Mouse (Mus musculus) gastrocnemius, adult 18-20 months (tissue): ENCODE results near the gene Sh3rf1. TPM values are rescaled to one million over a fixed set of nuclear protein-coding genes. Genes with fewer than 3 reads are reported as not detected.

Experiments
- DNase-seq: peaks from one replicate; pipeline ENCODE4 v3.0.0; 2021; ENCODE audit warnings: low spot score
- total RNA-seq, 2 experiments: library from RNA; stranded (reverse); gene quantifications; 2 replicates each; pipeline ENCODE4 v1.2.3; 2021

The Sh3rf1 gene
- total RNA-seq, 2 experiments from 2014 or later, result 1.0 to 2.8 TPM

DNA sequence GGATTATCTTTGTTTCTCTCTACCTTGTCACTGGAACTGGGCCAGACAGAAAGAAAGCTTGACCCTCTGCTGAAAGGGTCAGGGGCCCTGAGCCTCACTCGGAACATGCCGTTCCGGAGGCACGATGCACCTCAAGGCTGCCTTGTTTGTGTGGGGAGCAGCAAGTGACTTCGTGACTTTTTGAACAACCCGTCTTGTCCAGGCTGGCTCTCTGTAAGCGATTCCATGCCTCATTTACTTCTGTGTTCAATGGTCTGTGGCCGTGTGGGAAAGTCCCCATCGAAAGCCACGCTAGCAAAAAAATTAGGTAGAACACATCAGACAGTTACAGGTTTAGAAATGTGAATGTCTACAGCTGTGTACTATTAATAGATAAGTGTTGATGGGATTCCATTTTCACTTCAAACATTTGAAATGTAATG is 136.2 kb downstream of the Sh3rf1 start:
- no peak for DNase-seq

DNA sequence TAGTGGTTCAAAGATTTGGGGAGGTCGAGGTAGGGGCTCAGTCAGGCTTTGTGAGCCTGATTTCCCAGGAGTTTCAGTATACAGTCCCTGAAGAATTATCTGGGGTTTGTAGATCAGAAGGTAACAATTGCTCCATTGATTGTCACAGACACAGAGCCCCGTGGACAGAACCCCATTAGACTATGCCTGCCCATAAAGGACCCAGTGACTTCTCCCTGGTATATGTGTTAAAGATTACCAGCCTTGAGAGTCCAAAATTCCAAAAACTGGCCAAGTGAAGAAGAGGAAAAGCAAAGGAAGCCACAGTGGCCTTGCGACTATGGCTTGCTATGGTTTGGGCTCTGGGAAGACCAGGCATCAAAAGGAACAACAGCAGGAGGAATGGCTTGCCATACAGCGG is 136.7 kb downstream of the Sh3rf1 start:
- no peak for DNase-seq

DNA sequence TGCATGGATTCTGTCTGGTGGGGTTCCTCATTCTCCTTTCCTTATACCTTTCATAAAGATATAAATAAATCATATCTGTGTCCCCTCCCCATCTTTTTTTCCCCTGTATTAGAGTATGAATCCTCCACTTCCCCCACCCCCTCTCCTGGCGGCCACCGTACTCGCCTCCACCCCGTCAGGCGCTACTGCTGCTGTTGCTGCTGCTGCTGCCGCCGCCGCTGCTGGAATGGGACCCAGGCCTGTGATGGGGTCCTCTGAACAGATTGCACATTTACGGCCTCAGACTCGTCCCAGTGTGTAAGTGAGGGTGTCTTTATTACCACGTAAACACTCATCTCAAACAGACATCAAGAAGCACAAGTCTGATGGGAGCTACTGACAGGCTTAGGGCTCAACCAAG is 137.8 kb downstream of the Sh3rf1 start:
- no peak for DNase-seq

DNA sequence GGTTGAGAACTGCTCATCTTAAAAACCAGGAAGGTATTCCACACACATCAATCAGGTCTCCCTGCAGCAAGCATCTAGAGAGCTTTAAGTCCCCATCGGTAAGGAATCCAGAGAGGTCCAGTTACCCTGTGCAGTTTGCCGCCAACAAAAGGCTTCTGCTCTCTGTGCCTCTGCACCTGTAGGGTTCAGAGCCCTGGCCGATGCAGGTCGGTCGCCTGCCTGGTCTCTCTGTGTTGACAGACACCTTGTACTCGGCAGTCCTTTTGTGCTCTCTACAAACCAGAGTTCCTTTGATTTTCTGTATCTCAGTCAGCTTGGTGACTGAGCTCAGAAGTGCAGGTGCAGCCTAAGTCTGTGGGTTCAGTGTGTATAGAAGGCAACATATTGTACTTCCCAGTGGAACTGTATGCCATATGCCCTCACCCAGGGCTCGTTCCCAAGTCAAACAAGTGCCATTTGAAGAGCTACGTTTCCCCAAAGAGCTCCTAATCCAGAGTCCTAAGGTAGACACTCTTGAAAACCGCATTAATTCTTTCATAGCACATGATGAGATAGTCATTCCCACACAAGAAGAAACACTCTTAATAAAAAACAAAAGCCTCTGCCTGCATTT is 138.7 kb downstream of the Sh3rf1 start:
- no peak for DNase-seq

DNA sequence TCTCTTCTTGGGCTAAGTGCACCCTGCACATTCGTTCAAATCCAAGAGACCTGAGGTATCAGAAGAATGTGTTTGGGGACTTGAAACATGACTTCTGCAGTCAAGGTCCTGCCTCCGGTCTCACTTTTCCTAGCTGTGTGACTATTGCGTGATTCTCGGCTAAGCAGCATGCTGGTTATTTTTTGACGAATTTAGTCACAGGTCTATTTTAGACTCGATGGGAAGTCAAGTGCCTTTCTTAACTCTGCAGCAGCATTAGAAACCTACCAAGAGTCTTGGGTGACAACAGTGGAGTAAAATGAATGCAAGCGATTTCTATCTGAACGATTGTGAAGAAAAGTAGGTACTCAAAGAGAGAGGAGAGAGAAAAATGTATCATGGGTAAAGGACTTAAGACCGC is 149.6 kb downstream of the Sh3rf1 start:
- DNase-seq, result no peak

DNA sequence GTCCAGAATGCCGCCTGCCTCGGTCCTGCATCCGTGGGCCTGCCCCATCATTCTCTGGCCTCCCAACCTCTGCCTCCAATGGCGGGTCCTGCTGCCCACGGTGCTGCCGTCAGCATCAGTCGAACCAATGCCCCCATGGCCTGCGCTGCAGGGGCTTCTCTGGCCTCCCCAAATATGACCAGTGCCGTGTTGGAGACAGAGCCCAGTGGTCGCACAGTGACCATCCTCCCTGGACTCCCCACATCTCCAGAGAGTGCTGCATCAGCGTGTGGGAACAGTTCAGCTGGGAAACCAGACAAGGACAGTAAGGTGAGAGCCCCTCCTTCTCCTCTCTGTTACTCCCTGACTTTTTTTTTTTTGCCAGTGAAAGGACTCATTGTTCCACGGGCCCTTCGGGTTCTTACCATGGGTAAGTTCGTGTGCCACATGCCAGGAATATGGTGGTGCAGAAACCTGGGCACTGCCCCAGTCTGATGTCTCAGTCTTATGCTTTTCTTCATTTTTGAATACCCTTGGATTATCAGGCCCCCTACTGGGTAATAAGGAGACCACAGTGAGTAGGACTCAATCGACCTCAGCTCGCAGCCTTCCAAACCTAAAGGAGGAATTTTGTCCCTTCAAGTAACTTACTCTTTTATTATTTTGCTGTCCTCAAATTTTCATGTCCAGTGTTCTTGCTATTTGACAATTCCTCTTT is 150.5 kb downstream of the Sh3rf1 start:
- no peak for DNase-seq

DNA sequence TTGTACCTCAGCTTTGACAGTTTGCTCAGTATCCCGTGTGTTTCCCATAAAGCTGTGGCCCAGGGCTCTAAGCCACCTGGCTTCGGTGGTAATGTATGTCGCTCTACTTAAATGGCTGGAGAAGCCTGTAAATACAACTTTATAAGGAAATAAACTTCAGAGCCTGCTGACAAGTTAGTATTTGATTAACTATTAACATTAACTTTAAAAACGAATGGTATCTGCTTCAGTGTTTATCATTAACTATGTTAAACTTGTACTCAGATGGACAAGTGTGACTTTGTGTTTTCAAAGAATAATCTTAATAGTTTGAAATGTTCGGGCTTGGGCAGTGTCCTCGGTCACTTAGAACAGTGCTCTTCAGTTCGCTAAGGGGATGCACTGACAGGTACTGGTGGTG is 151.5 kb downstream of the Sh3rf1 start:
- DNase-seq, result no peak

DNA sequence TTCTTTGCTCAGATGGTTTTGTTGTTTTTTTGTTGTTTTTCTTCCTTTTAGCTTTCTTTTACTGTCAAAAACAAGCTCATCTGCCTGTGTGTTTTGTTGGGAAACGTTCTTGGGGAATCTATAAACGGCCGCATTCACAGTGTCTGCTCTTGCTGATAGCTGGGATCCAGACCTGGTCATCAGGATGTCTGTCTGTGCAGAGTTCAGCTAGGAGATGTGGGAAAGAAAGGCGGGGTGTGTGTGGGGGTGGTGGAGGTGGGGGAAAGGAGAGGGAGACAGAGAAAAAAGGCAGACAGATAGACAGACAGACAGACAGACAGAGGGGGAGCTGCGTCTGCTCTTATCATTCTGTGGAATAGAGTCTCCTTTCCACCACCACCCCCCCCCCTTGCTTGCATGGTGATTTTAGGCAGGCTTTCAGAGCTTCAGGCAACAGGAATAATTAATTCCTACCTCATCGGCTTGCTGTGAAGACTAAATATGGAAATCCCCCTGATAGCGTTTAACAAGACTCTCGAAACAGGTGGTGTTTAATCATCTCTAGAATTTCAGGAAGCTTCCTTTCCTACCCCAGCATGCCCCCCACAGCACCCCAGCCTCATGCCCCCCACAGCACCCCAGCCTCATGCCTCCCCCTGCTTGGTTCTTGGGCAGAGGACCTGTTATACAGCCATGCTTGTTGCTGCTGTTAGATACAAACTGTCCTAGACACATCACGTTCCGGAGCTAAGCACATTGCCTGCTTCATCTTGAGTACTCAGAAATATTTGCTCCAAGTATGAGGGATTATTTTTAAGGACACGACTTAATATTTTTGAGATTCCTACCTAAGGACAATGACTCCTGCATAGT is 155.4 kb downstream of the Sh3rf1 start:
- no peak for DNase-seq

DNA sequence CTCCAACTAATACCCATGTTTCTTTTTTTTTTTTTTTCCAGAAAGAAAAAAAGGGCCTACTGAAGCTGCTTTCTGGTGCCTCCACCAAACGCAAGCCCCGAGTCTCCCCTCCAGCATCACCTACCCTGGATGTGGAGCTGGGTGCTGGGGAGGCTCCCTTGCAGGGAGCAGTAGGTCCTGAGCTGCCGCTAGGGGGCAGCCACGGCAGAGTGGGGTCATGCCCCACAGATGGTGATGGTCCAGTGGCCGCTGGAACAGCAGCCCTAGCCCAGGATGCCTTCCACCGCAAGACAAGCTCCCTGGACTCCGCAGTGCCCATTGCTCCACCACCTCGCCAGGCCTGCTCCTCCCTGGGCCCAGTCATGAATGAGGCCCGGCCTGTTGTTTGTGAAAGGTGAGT is 160.9 kb downstream of the Sh3rf1 start:
- DNase-seq, result no peak

DNA sequence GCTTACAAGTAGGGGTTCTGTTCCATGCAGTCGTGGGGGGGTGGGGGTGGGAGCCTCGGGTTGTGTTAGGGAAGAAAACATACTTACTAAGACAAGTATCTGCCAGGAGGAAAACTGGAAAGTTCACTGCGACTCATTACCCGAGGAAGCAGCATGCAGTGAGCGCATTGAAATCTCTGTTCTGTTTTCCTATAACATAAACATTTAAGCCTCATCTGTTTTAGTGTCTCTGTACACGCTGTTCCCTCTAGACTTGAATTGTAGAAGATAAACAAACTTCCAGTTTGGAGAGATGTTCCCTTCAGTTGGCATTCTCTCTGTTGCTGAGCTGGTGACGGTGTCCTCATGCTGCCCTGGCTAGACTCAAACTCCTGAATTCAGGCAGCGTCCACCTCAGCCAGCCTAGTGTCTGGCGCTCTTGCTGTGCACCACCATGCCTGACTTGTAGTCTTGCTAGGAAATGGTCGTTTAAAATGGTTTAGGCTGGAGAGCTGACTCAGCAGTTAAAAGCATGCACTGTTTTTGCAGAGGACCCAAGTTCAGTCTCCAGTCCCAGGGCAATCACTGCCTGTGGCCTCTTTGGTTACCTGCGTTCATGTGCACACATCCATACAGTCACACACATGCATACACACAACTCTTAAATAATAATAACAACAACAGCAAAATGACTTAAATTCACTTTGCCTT is 162.0 kb downstream of the Sh3rf1 start:
- no peak for DNase-seq

DNA sequence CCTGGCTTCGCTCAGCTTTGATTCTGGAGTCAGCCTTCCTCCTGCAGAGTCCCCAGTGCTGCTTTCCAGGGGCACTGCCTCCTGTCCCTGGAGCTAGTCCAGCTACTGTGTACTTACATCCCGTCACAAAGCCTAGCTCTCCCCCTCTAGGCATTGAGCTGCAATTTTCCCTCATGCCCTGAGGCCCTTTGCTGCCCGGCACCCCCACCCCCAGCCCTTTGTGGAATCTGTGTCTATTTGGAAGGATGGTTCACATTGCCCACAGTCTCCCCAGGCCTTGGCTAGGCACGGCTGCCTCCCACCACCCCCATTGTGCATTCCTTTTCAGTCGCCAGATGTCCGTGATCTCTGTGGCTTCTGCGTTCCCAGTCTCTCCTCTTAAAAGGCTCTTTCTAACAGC is 163.0 kb downstream of the Sh3rf1 start:
- no peak for DNase-seq

DNA sequence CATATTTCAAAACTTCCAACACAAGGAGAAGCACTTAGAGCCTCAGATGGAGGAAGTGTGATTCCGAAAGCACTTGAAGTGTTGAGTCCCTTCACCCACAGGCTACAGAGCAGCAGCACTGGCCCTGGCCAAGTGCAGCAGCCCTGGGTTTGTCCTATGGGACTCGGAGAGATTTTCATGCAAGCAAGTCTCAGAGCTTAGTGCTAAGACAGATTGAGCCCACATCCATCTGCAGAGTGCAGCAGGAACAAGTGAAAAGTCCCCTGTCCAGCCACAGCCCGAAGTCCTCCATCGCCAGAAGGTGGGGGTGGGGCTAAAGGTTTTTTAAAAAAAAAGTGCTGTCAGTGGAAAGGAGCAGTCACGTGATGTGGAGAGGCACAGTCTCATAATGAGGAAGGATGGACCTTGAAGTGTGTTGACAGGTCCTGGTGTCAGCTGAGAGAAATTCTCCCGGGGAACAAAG is 163.9 kb downstream of the Sh3rf1 start:
- no peak for DNase-seq

DNA sequence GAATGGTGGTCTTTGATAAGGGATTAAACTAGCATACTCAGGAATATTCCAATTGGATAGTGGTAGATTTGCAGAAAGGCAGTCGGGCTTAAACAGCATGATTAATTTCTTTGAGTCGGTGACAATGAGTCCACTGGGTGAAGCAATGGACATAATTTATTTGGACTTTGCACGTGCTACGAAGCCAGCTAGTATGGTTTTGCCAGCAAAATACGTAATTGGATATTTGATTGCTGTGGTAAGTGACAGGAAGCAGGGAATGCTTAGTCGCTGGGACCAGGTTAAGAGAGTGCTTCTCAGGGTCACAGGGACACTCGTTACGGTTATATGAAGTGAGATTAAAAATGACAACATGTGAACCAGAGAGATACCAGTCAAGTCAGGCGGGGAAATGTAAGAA is 164.7 kb downstream of the Sh3rf1 start:
- no peak for DNase-seq

DNA sequence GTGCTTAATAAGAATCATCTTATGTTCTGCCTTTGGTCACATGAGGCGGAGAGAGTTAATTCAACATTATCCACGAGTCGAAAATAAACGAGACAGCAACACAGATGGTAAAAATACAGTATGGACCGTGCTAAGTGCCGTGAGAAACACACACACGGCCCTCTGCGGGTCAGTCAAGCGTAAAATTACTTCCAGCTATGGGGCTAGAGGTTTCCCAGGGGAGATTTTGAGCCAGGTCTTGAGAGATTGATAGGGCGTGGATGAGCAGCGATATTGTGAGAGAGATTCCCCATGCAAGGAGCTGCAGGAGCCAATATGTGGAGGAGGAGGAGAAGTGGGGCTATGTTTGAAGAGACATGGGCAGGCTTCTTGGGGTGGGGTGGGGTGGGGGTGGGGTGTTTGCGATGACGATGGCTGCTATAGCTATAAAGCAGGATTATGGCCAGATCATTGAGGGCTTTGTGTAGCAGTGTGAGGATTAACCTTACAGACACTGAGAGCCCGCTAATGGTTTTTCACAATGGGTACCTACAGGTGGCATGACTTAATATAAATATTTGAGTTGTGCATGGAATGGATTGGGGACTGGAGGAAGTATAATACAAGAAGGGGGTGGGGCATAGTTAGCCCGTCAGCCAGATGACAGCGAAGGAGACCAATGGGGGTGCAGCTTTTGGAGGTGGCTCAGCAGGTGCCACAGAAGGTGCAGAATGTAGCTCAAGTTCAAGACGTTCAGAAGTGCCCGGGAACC is 166.8 kb downstream of the Sh3rf1 start:
- DNase-seq, result no peak

DNA sequence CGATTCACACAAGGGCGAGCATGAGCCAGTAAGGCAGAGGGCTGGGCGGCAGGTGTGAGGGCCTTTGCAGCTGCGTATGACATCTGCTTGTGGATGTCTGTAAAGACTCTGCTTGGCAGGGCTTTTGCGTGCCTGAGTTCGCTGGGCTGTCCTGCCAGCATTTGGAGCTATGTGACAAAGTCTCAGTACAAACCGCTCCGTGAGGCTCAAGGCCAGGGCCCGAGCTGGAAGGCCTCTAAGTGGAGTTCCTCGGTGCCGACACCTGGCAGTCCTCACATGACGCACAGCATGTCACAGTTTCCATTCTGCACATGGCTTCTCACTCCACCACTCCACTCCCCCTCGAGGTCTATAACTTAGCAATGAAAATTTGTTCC is 167.4 kb downstream of the Sh3rf1 start:
- peak; percentile 9 for DNase-seq

DNA sequence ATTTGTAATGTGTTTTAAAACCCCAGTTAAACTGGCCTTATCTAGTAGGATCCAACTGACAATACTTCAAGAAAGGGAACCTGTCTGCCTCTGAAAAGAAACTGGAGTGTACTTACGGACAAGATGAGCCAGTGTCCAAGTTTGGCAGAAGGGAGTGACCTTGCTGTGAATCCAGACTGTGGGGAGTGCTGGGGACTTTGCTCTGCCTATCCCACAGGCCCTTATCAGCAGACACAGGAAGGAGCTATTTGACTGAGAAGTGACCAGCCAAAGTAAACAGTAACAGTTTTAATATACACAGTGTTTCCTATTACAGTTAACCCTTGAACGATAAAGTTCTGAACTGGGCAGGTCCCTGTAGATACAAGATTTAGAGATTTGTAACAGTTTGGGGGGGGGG is 173.5 kb downstream of the Sh3rf1 start:
- DNase-seq, result no peak

DNA sequence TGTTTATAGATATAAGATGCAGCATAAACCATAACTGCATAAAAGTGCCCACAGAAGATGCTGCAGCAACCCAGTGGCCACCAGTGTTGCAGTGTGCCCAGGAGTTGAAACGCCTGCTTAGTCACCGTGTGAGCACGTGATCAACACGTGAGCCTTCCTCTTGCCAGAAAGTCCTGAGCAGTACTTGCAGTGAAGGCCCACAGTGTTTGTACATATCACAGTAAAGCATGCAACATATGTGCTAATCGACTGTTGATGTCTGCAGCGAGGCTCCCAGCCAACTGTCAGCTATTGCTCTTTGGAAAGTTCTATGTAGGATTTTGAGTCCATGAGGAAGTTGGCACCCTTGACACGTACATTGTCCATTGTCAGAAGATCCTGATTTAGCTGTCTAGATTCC is 174.1 kb downstream of the Sh3rf1 start:
- no peak for DNase-seq

DNA sequence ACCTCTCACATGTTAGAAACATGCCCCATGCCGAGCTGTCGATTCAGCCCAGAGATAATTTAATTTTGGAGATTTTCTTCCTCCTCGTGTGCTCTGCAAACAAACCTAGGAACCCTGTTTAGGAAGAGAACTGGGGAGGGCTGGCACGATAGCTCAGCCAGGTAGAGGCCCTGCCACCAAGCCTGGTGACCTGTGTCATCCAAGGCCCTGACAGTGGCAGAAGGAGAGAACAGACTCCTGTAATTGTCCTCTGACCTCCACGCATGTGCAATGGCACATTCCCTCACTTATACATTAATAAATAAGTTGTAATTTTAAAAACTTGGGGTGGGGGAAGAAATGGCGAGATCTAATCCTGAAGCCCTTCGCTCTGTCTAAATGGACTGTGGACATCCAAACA is 179.2 kb downstream of the Sh3rf1 start:
- no peak for DNase-seq

DNA sequence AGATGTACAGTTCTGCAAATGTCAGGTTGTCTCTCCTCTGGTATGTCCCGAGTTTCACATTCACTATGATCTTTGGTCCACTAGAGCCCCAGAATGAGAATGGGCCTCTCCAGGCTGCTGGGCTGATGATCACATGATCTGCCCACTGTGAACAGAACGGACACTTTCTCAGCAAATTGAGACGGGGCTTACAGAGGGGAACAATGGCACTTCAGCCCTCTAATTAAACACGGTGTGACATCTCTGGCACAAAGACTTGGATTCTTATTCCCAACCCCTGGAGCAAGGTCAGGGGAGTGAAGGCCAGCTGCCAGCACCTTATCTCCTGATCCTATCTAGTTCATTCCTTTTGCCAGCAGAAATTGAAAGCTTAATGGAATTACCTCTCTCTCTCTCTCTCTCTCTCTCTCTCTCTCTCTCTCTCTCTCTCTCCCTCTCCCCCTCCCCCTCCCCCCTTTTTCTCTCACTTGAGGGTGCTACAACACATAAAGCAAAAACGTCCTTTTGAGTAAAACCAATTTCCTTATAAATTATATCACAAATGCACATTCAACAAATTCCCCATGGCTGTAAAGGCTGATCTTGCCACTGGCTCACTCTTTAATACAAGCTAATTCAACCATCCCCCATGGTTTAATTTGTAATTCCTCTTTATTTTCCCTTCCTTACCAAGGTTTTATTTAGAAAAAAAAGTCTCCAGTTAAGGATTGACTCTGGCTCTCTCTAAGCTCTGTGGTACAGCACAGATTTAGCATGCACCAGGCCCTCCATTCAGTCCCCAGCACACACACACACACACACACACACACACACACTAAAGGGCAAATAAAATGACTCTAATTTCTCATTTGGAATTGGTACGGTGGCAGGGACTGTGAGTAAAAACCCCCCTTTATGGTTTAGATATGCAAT is 179.8 kb downstream of the Sh3rf1 start:
- no peak for DNase-seq

DNA sequence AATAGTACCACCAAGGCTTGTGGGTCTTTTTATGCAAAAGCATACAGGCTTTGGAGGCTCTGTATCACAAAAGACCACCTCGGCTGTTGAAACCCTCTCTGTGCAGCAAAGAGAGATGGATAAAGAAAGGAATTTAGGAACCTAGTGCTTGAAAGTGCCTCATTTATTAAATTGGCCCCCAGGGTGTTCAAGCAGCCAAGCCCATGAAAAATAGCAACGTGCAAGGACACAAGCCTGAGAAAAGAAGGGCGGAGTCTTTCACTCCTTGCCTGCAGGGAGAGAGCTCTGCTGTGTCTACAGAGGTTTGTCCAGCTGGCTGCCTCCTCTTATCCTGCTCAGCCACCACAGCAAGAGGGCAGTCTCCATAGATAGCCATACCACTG is 180.5 kb downstream of the Sh3rf1 start:
- peak; percentile 9 for DNase-seq
